Mouse (Mus musculus) adrenal gland, adult 18-20 months (tissue): ENCODE results near the gene R3hdml. TPM values are rescaled to one million over a fixed set of nuclear protein-coding genes. Genes with fewer than 3 reads are reported as not detected.

Experiments used
- DNase-seq, 2 experiments: peaks; one replicate each; pipeline ENCODE4 v3.0.0; 2021 to 2022; ENCODE audit warnings: low spot score in 2 of 2
- total RNA-seq, 2 experiments: library from RNA; stranded (reverse); gene quantifications; 1 replicate in 1 of 2; 2 replicates in 1 of 2; pipeline ENCODE4 v1.2.3; 2021

R3hdml gene
- total RNA-seq, 2 experiments from 2014 or later = not detected

- DNase-seq = peak in 1 of 2 experiments; percentile 29
These were observed 20.2 kb upstream of the R3hdml start for GRCm38 (mm10) chr2:163471710-163472465.

- DNase-seq = peak; percentile 95 to 96
These were observed 19.7 kb upstream of the R3hdml start, which contains the start of gene Fitm2 for GRCm38 (mm10) chr2:163472466-163472851. Gene Fitm2 (minus strand): TSS chr2:163472629.

GRCm38 (mm10) chr2:163480191-163480825, 11.8 kb upstream of the R3hdml start:
- DNase-seq = no peak

- no peak for DNase-seq
These were observed 10.5 kb upstream of the R3hdml start for GRCm38 (mm10) chr2:163481539-163482029.

- no peak for DNase-seq
These were observed 4.8 kb upstream of the R3hdml start for GRCm38 (mm10) chr2:163487360-163487759.

- DNase-seq = no peak
These were observed 2.3 kb upstream of the R3hdml start for GRCm38 (mm10) chr2:163489725-163490291.

GRCm38 (mm10) chr2:163490656-163491055, 1.5 kb upstream of the R3hdml start:
- DNase-seq = no peak

GRCm38 (mm10) chr2:163491351-163491750, 767 bp upstream of the R3hdml start:
- no peak for DNase-seq

GRCm38 (mm10) chr2:163493031-163493430, 913 bp downstream of the R3hdml start:
- DNase-seq = no peak

GRCm38 (mm10) chr2:163493976-163494375, 1.9 kb downstream of the R3hdml start:
- no peak for DNase-seq

- no peak for DNase-seq
These were observed 2.3 kb downstream of the R3hdml start for GRCm38 (mm10) chr2:163494456-163494855.

GRCm38 (mm10) chr2:163502219-163502618, 10.1 kb downstream of the R3hdml start:
- DNase-seq = no peak

GRCm38 (mm10) chr2:163503191-163503590, 11.1 kb downstream of the R3hdml start:
- no peak for DNase-seq

- DNase-seq = no peak
These were observed 14.3 kb downstream of the R3hdml start, which contains the start of gene Hnf4a for GRCm38 (mm10) chr2:163506300-163507004. Gene Hnf4a (plus strand): TSS chr2:163506808.

- no peak for DNase-seq
These were observed 33.7 kb downstream of the R3hdml start for GRCm38 (mm10) chr2:163525761-163526243.

GRCm38 (mm10) chr2:163527497-163527896, 35.4 kb downstream of the R3hdml start:
- no peak for DNase-seq

GRCm38 (mm10) chr2:163530418-163530817, 38.3 kb downstream of the R3hdml start:
- DNase-seq = no peak

- DNase-seq = peak; percentile 84 to 88
These were observed 39.8 kb downstream of the R3hdml start for GRCm38 (mm10) chr2:163531917-163532316.

- DNase-seq = no peak
These were observed 41.1 kb downstream of the R3hdml start for GRCm38 (mm10) chr2:163533226-163533625.

GRCm38 (mm10) chr2:163534958-163535524, 42.9 kb downstream of the R3hdml start:
- DNase-seq = peak; percentile 82 to 89

- no peak for DNase-seq
These were observed 45.3 kb downstream of the R3hdml start for GRCm38 (mm10) chr2:163537443-163537842.
